Mouse (Mus musculus) embryonic fibroblast, embryonic 13.5 days (primary cell): Measurements from ENCODE around the gene Aanat. TPM values are rescaled to one million over a fixed set of nuclear protein-coding genes. Genes with fewer than 3 reads are reported as not detected.
"Not testable (repeated sequence)": the region's sequence is repeated elsewhere in the genome, so short reads cannot be mapped to it uniquely, and the experiment has no call there.

Source experiments
- H3K27ac ChIP-seq: 2 replicates; pipeline ENCODE4 v1.5.1; 2012; ENCODE audit warnings: low read length, control low read depth, inconsistent platforms; ENCODE audit not compliant: insufficient read depth
- H3K4me1 ChIP-seq: 2 replicates; pipeline ENCODE4 v1.6.1; 2011; ENCODE audit warnings: low read length; ENCODE audit not compliant: control insufficient read depth, insufficient read depth
- H3K4me3 ChIP-seq: 2 replicates; pipeline ENCODE4 v1.5.1; 2011; ENCODE audit warnings: mild to moderate bottlenecking, control low read depth, low read length; ENCODE audit not compliant: insufficient read depth
- CTCF ChIP-seq: IDR thresholded peaks from 2 replicates; pipeline ENCODE4 v1.5.1; 2011; ENCODE audit warnings: mild to moderate bottlenecking, control low read depth, low read length, moderate library complexity, borderline replicate concordance; ENCODE audit not compliant: insufficient read depth
- POLR2A ChIP-seq: IDR thresholded peaks from 2 replicates; pipeline ENCODE4 v1.6.1; 2011; ENCODE audit warnings: low read depth, mild to moderate bottlenecking, control low read depth, low read length, moderate library complexity
- polyA plus RNA-seq: library from polyadenylated mRNA; stranded (reverse); fragments of >200 nt; gene quantifications from 2 replicates; pipeline ENCODE4 v1.2.4, GENCODE M21; 2011; ENCODE audit warnings: low read depth; ENCODE audit not compliant: missing spikeins, insufficient read length

Gene Aanat
- polyA plus RNA-seq, 1 experiment, result not detected

DNA sequence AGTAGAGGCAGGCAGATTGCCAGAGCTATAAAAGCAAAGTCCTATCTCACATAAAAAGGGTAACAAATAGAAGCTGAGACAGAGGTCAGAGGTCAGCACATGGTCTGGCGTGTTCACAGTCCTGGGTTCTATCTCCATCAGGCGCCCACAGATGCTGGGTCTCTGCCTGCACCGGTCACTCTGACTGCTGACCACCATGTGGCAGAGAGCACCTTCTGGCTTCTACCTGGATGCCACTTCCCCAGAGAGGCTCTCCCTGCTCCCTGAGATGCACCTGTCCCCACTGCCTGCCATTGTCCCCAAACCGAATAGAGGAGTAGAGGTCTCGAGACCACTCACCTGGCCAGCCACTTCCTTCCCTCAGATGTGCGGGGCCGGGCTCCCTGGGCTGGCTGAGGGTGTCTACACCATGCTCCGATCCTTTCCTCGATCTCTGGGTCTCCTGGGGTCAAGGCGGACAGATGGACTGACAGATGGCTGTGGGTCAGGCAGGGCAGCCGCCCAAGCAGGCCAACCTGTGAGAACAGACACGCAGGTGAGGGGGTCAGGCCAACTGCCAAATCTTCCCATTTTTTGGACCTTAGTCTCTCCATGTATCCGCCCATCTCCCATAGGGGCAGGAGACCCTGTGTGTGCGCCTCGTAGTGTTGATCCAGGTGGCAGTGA is 23.9 kb downstream of the Aanat start:
- H3K4me1 ChIP-seq, result no peaks in the 10 kb centered on the region
- no peak overlapping the region for H3K4me3 ChIP-seq
- H3K27ac ChIP-seq, result no peak overlapping the region
- TF ChIP-seq POLR2A (no peak), CTCF (no peak)

DNA sequence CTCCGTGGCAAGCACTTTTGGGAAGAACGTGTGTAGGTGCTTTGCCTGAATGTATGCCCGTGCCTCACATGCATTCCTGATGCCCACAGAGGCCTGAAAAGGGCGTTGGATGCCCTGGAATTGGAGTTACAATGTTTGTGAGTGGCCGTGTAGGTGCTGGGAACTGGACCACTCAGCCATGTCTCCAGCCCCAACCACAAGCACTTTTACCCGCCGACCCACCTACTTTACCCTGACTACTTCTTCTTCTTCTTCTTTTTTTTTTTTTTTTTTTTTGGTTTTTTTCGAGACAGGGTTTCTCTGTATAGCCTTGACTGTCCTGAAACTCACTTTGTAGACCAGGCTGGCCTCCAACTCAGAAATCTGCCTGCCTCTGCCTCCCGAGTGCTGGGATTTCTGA is 24.9 kb downstream of the Aanat start:
- H3K4me1 ChIP-seq, H3K27ac ChIP-seq, H3K4me3 ChIP-seq: not testable (repeated sequence)

GRCm38 (mm10) chr11:116611883-116612282 is 25.7 kb downstream of the Aanat start:
- no peak overlapping the region for H3K27ac ChIP-seq
- peaks cover 3% of the 10 kb centered on the region; the same call in 1 of the 2 replicates for H3K4me1 ChIP-seq
- TF ChIP-seq POLR2A, result no peak
- TF ChIP-seq CTCF, result no peak
- H3K4me3 ChIP-seq, result no peak overlapping the region

- peaks cover 3% of the 10 kb centered on the region; the same call in 1 of the 2 replicates for H3K4me1 ChIP-seq
- TF ChIP-seq POLR2A (no peak), CTCF (no peak)
- H3K27ac ChIP-seq, result no peak overlapping the region
- no peak overlapping the region for H3K4me3 ChIP-seq
Measured at GRCm38 (mm10) chr11:116612554-116612953, 26.3 kb downstream of the Aanat start.

DNA sequence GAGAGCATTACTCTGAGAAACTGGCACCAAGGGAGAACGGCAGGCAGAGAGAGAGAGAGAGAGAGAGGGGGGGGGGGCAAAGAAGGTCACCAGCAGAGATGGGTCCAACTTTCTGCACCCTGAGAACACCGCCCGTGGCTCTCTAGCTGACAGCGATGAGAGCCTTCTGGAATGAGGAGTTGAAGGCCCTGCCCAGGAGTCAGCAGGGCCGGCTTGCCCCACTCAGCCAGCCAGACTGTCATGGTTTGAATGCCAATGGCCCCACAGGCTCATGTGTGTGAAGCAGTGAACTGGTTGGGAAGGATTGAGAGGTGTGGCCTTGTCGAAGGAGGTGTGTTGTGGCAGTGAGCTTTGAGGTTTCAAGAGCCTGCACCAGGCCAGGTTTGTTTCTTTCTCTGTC is 27.0 kb downstream of the Aanat start:
- TF ChIP-seq POLR2A (no peak), CTCF (no peak)
- H3K27ac ChIP-seq, result no peak overlapping the region
- no peak overlapping the region for H3K4me3 ChIP-seq
- H3K4me1 ChIP-seq, result peaks cover 3% of the 10 kb centered on the region; the same call in 1 of the 2 replicates

DNA sequence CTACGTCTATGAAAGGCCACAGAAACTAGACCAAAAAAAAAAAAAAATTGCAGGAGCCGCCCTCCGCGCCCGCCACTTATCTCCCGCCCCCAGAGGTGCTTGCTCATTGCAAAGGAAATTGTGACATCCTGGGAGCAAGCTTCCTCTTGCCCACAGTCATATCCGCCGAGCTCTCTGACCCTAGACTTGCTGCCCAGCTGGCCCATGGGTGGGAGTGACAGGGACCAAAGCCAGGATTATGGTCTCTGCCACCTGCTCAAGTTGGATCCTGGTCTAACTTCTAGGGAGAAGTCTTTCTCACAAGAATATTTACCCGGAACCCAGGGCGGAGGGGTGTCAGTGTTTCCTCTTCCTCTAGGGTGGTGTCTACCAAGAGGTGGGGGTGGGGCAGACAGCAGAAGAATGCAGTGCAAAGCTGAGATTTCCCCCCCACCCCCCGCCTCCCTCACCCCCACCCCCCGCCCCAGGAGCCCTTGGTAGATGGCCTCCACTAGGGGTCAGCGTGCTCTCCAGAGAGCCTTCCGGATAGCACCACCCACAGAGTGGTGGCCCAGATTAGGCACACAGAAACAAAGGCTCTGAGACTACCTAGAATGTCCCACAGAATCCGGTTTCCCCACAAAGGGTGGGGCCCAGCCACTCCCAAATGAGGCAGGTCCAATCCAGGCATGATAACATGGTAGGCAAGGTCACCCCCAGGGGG is 29.7 kb downstream of the Aanat start:
- Histone ChIP-seq H3K4me1 (peaks cover 6% of the 10 kb centered on the region; the same call in 1 of the 2 replicates), H3K27ac (no peak overlapping the region), H3K4me3 (no peak overlapping the region)
- no peak for TF ChIP-seq CTCF
- no peak for TF ChIP-seq POLR2A

DNA sequence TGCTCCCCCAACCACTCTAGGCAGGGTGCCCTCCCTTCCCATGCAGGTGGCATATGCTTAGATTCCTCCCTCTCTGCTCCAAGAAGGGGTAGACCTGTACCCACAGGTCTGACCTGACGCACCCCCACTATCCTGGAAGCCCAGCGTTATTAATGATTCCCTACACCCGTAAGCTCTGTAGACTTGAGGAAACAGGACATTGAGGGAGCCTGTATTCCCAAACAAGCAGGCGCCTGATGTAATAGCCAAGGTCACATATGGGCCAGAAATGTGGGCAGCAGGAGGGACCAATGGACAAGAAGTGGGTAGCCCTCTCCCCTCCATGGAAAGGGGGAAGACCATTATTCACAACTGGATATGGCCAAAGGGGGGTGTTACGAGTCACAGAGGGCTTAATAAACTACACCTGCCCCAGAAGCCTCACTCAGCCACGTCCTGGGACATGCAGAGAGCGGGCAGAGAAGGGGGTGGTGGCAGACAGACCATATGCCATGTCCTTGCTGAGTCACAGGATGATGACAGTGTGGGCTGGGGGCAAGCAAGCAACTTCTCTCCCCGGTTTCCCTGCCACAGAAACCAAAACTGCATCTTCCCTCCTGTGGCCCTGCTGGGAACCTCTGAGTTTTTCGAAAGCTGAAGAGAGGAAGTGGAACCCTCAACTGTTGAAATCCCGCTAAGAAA is 30.3 kb downstream of the Aanat start:
- peaks cover 6% of the 10 kb centered on the region; the same call in 1 of the 2 replicates for H3K4me1 ChIP-seq

GRCm38 (mm10) chr11:116617641-116618040 is 31.4 kb downstream of the Aanat start:
- Histone ChIP-seq H3K4me3 (no peak overlapping the region), H3K27ac (no peak overlapping the region), H3K4me1 (peaks cover 6% of the 10 kb centered on the region; the same call in 1 of the 2 replicates)
- TF ChIP-seq CTCF (no peak), POLR2A (no peak)

More for the DNA sequence above, 30.3 kb downstream of the Aanat start:
- H3K27ac ChIP-seq, result no peak overlapping the region
- H3K4me3 ChIP-seq, result no peak overlapping the region
- no peak for TF ChIP-seq POLR2A
- TF ChIP-seq CTCF, result no peak

DNA sequence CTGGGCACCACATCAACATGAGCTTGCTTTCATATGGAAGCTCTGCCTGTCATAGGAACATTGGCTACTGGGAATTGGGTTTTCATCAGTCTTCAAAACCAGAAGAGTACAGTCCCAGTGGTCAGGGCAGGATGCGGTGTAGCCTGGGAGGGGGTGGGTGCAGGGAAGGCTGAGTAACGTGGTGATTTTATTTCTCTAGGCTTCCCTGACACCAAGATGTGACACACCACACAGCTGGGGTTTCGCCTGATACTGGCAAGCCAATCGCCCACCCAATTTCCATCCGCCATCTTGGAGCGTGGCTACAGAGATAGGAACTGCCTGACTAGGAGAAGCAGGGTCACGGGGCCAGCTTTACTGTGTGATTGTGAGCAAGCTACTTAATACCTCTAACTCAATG is 32.4 kb downstream of the Aanat start:
- peaks cover 6% of the 10 kb centered on the region; the same call in 1 of the 2 replicates for H3K4me1 ChIP-seq
- no peak overlapping the region for H3K27ac ChIP-seq
- TF ChIP-seq CTCF (no peak), POLR2A (no peak)
- no peak overlapping the region for H3K4me3 ChIP-seq

- H3K4me1 ChIP-seq, result peaks cover 6% of the 10 kb centered on the region; the same call in 1 of the 2 replicates
- TF ChIP-seq CTCF, result no peak
- no peak for TF ChIP-seq POLR2A
Measured at GRCm38 (mm10) chr11:116619156-116619555, 32.9 kb downstream of the Aanat start.

More at GRCm38 (mm10) chr11:116619156-116619555, 32.9 kb downstream of the Aanat start:
- H3K27ac ChIP-seq, result no peak overlapping the region
- no peak overlapping the region for H3K4me3 ChIP-seq
